Mouse (Mus musculus): Measurements from ENCODE around the gene Camkmt. TPM values are rescaled to one million over a fixed set of nuclear protein-coding genes. Genes with fewer than 3 reads are reported as not detected.

Gene Camkmt
- polyA plus RNA-seq, 1 experiment from 2014 or later = 19.4 TPM

DNA sequence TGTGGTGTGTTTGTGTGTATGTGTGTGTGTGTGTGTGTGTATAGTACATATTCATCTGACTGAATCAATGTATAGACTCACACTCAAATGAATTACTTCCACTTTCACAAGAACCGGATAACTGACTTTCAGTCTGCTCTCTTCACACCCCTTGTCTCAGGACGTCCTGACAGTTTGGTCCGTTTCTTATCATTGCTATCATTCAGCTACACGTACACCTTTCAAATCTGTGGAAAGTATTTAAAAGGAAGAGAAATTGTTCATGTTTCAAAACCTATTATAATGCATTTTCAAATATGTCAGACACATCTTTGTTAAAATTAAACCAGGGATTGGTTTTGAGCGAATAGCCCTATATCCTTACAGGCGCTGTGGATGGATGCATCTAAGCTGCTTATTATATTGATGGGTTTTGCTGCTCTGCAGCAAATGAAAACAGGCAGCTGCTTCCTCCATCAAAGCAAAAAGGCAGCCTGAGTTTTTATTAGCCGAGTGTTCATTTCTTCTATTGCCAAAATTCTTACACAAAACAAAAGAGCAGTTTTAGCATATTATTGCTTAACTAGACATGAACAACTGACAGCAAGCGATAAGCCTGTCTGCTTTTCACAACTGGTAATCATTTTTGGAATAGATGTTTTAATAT is 291.3 kb downstream of the Camkmt start:
- no peaks in the 10 kb centered on the region for H3K4me1 ChIP-seq (ENCODE audit: control insufficient read depth, insufficient read depth, low read length)
- peaks cover 24% of the 10 kb centered on the region for H3K27me3 ChIP-seq (ENCODE audit: control insufficient read depth, insufficient read depth, low read length)
- H3K9me3 ChIP-seq (ENCODE audit: control insufficient read depth, low read length) = no peaks in the 10 kb centered on the region
- DNase-seq = no peak
- H3K4me2 ChIP-seq (ENCODE audit: low read length) = no peak overlapping the region
- WGBS = 63% methylated on average over 8 of the region's 8 CpGs
- no peak for ATAC-seq (ENCODE audit: low FRiP score, low TSS enrichment)
- H3K4me3 ChIP-seq (replicated peaks; ENCODE audit: low read depth, low read length) = no peak overlapping the region
- H3K36me3 ChIP-seq (ENCODE audit: control insufficient read depth, insufficient read depth, low read length) = no peaks in the 10 kb centered on the region
- no peak overlapping the region for H3K9ac ChIP-seq (replicated peaks; ENCODE audit: low read length)
- H3K27ac ChIP-seq (replicated peaks; ENCODE audit: low read depth, low read length) = no peak overlapping the region

GRCm38 (mm10) chr17:85382344-85382743 is 292.0 kb downstream of the Camkmt start:
- 63% methylated on average over 4 of the region's 4 CpGs for WGBS
- Histone ChIP-seq H3K4me1 (ENCODE audit: control insufficient read depth, insufficient read depth, low read length) (no peaks in the 10 kb centered on the region), H3K36me3 (ENCODE audit: control insufficient read depth, insufficient read depth, low read length) (no peaks in the 10 kb centered on the region), H3K27ac (replicated peaks; ENCODE audit: low read depth, low read length) (0 out of 2 replicates have a peak overlapping the region, but pooled peaks have one; percentile 32), H3K27me3 (ENCODE audit: control insufficient read depth, insufficient read depth, low read length) (peaks cover 28% of the 10 kb centered on the region), H3K9me3 (ENCODE audit: control insufficient read depth, low read length) (no peaks in the 10 kb centered on the region), H3K4me3 (replicated peaks; ENCODE audit: low read depth, low read length) (no peak overlapping the region), H3K9ac (replicated peaks; ENCODE audit: low read length) (no peak overlapping the region), H3K4me2 (ENCODE audit: low read length) (no peak overlapping the region)
- DNase-seq (no peak), ATAC-seq (ENCODE audit: low FRiP score, low TSS enrichment) (no peak)

DNA sequence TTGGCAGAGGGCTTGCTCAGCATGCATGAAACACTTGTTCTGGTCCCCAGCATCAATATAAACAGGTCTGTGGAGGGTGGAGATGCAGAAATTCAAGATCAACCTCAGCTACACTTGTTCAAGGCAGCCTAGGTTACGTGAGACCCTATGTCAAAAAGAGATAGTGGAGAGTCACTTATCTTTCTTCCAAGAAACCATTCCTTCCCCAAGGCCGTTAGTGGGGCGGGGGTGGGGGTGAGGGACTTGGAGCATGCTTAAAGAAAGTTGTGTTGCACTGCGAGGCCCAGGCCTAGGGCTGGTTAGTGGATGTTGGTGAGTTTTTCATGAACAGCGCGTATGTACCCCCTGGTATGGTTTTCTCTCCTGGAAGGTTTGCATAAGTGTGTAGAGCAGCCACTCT is 292.6 kb downstream of the Camkmt start:
- DNase-seq = no peak
- Histone ChIP-seq H3K4me2 (ENCODE audit: low read length) (no peak overlapping the region), H3K4me3 (replicated peaks; ENCODE audit: low read depth, low read length) (no peak overlapping the region), H3K27ac (replicated peaks; ENCODE audit: low read depth, low read length) (no peak overlapping the region), H3K9ac (replicated peaks; ENCODE audit: low read length) (no peak overlapping the region), H3K36me3 (ENCODE audit: control insufficient read depth, insufficient read depth, low read length) (no peaks in the 10 kb centered on the region), H3K4me1 (ENCODE audit: control insufficient read depth, insufficient read depth, low read length) (no peaks in the 10 kb centered on the region), H3K9me3 (ENCODE audit: control insufficient read depth, low read length) (no peaks in the 10 kb centered on the region), H3K27me3 (ENCODE audit: control insufficient read depth, insufficient read depth, low read length) (peaks cover 33% of the 10 kb centered on the region)
- ATAC-seq (ENCODE audit: low FRiP score, low TSS enrichment) = no peak
- WGBS = 93% methylated on average over 6 of the region's 6 CpGs

GRCm38 (mm10) chr17:85393091-85393890 is 302.9 kb downstream of the Camkmt start:
- DNase-seq = peak; percentile 42
- Histone ChIP-seq H3K27ac (replicated peaks; ENCODE audit: low read depth, low read length) (peak overlapping the region; percentile 66), H3K4me1 (ENCODE audit: control insufficient read depth, insufficient read depth, low read length) (peaks cover 33% of the 10 kb centered on the region), H3K27me3 (ENCODE audit: control insufficient read depth, insufficient read depth, low read length) (peaks cover 20% of the 10 kb centered on the region), H3K4me2 (ENCODE audit: low read length) (peak overlapping the region; percentile 49), H3K4me3 (replicated peaks; ENCODE audit: low read depth, low read length) (no peak overlapping the region), H3K36me3 (ENCODE audit: control insufficient read depth, insufficient read depth, low read length) (no peaks in the 10 kb centered on the region), H3K9ac (replicated peaks; ENCODE audit: low read length) (no peak overlapping the region), H3K9me3 (ENCODE audit: control insufficient read depth, low read length) (no peaks in the 10 kb centered on the region)
- ATAC-seq (ENCODE audit: low FRiP score, low TSS enrichment) = no peak
- 8% methylated on average over 16 of the region's 16 CpGs for WGBS

DNA sequence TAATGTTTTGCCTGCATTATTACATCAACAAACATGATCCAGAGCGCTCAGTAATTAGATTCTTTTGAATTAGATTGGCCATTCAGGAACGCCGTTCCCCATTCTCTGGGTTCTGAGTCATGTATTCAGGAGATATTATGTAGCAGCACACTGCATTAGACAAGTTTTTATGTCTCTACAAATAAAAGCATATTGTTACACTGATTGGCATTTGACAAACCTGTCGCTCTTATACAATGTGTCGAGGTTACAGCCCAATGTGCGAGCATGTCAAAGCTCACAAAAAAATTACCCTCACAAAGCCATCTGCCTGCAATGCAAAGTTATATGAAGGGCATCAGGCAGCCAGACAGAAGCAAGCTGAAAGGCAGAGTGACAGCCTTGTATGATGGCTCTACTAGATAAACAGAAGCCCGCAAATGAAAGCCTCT is 303.6 kb downstream of the Camkmt start:
- H3K4me3 ChIP-seq (replicated peaks; ENCODE audit: low read depth, low read length) = 0 out of 2 replicates have a peak overlapping the region, but pooled peaks have one; percentile 12
- WGBS = 6% methylated on average over 7 of the region's 7 CpGs

GRCm38 (mm10) chr17:85395502-85395901 is 305.1 kb downstream of the Camkmt start:
- no peaks in the 10 kb centered on the region for H3K36me3 ChIP-seq (ENCODE audit: control insufficient read depth, insufficient read depth, low read length)
- peak overlapping the region; percentile 49; the same call in 1 of the 2 replicates for H3K4me2 ChIP-seq (ENCODE audit: low read length)
- H3K9ac ChIP-seq (replicated peaks; ENCODE audit: low read length) = no peak overlapping the region
- H3K9me3 ChIP-seq (ENCODE audit: control insufficient read depth, low read length) = no peaks in the 10 kb centered on the region
- H3K4me1 ChIP-seq (ENCODE audit: control insufficient read depth, insufficient read depth, low read length) = peaks cover 33% of the 10 kb centered on the region
- ATAC-seq (ENCODE audit: low FRiP score, low TSS enrichment) = no peak; the same call in 1 of the 2 replicates
- 35% methylated on average over 5 of the region's 5 CpGs for WGBS
- peak; percentile 49 for DNase-seq
- H3K27me3 ChIP-seq (ENCODE audit: control insufficient read depth, insufficient read depth, low read length) = peaks cover 11% of the 10 kb centered on the region; the same call in 1 of the 2 replicates
- H3K27ac ChIP-seq (replicated peaks; ENCODE audit: low read depth, low read length) = peak overlapping the region; percentile 66
- no peak overlapping the region for H3K4me3 ChIP-seq (replicated peaks; ENCODE audit: low read depth, low read length)

More for the DNA sequence above, 303.6 kb downstream of the Camkmt start:
- no peaks in the 10 kb centered on the region for H3K9me3 ChIP-seq (ENCODE audit: control insufficient read depth, low read length)
- H3K4me1 ChIP-seq (ENCODE audit: control insufficient read depth, insufficient read depth, low read length) = peaks cover 33% of the 10 kb centered on the region
- no peaks in the 10 kb centered on the region for H3K36me3 ChIP-seq (ENCODE audit: control insufficient read depth, insufficient read depth, low read length)
- ATAC-seq (ENCODE audit: low FRiP score, low TSS enrichment) (peak; percentile 50; the same call in 1 of the 2 replicates), DNase-seq (peak; percentile 64)
- H3K27ac ChIP-seq (replicated peaks; ENCODE audit: low read depth, low read length) = peak overlapping the region; percentile 66
- H3K9ac ChIP-seq (replicated peaks; ENCODE audit: low read length) = no peak overlapping the region; the same call in 1 of the 2 replicates
- H3K4me2 ChIP-seq (ENCODE audit: low read length) = peak overlapping the region; percentile 49
- peaks cover 20% of the 10 kb centered on the region for H3K27me3 ChIP-seq (ENCODE audit: control insufficient read depth, insufficient read depth, low read length)

GRCm38 (mm10) chr17:85400751-85401150 is 310.4 kb downstream of the Camkmt start:
- peaks cover 9% of the 10 kb centered on the region for H3K4me1 ChIP-seq (ENCODE audit: control insufficient read depth, insufficient read depth, low read length)
- H3K36me3 ChIP-seq (ENCODE audit: control insufficient read depth, insufficient read depth, low read length) = no peaks in the 10 kb centered on the region
- no peak for ATAC-seq (ENCODE audit: low FRiP score, low TSS enrichment)
- DNase-seq = no peak
- H3K27me3 ChIP-seq (ENCODE audit: control insufficient read depth, insufficient read depth, low read length) = peaks cover 13% of the 10 kb centered on the region
- WGBS = 73% methylated on average over 4 of the region's 4 CpGs
- H3K4me3 ChIP-seq (replicated peaks; ENCODE audit: low read depth, low read length) = no peak overlapping the region
- H3K4me2 ChIP-seq (ENCODE audit: low read length) = no peak overlapping the region
- H3K9me3 ChIP-seq (ENCODE audit: control insufficient read depth, low read length) = no peaks in the 10 kb centered on the region
- H3K9ac ChIP-seq (replicated peaks; ENCODE audit: low read length) = no peak overlapping the region
- H3K27ac ChIP-seq (replicated peaks; ENCODE audit: low read depth, low read length) = no peak overlapping the region

DNA sequence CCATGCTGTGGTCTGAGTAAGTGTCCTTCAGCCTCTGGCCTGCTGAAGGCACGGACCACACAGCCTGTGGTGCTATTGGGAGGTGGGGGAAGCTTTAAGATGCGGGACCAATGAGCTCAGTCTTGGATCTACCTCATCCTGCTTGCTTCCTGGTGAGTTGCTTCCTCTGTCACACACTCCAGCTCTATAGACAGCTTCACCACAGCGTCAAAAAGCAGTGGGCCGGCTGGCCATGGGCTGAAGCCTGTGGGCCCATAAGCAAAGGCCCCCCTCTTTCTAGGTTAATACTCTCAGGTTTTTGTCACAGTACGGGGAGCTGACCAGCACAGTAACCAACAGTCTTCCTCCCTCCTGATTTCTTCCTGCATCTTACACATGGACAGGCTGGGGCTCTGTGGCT is 314.8 kb downstream of the Camkmt start:
- H3K27me3 ChIP-seq (ENCODE audit: control insufficient read depth, insufficient read depth, low read length) = peaks cover 6% of the 10 kb centered on the region
- H3K4me1 ChIP-seq (ENCODE audit: control insufficient read depth, insufficient read depth, low read length) = no peaks in the 10 kb centered on the region
- no peak overlapping the region for H3K4me3 ChIP-seq (replicated peaks; ENCODE audit: low read depth, low read length)
- DNase-seq = no peak
- H3K9me3 ChIP-seq (ENCODE audit: control insufficient read depth, low read length) = no peaks in the 10 kb centered on the region
- 77% methylated on average over 5 of the region's 5 CpGs for WGBS
- no peak overlapping the region for H3K9ac ChIP-seq (replicated peaks; ENCODE audit: low read length)
- no peak overlapping the region for H3K27ac ChIP-seq (replicated peaks; ENCODE audit: low read depth, low read length)
- no peak overlapping the region for H3K4me2 ChIP-seq (ENCODE audit: low read length)
- no peak for ATAC-seq (ENCODE audit: low FRiP score, low TSS enrichment)
- no peaks in the 10 kb centered on the region for H3K36me3 ChIP-seq (ENCODE audit: control insufficient read depth, insufficient read depth, low read length)
